Mouse (Mus musculus) embryonic stem cell, embryonic (primary cell): Measurements from ENCODE around the gene AC131692.1.

Experiments
- CTCF ChIA-PET, 4 experiments: fragments of 300-600 bp in 2 of 4; fragments of 350-600 bp in 2 of 4; sonication (Branson Sonifier 250); formaldehyde crosslinking; loops; one replicate each; lab custom pipeline; 2022; ENCODE audit warnings: inconsistent platforms in 2 of 4; lab: Charles Lee
- POLR2A ChIA-PET, 4 experiments: fragments of 300-600 bp in 2 of 4; fragments of 350-600 bp in 2 of 4; sonication (Branson Sonifier 250); formaldehyde crosslinking; loops; one replicate each; lab custom pipeline; 2022; ENCODE audit warnings: antibody characterized with exemption in 4 of 4, inconsistent platforms in 1 of 4; lab: Charles Lee

Gene AC131692.1

GRCm38 (mm10) chr19:6141394-6141749, 47.2 kb downstream of the AC131692.1 start, which contains the start of gene Arl2:
Gene Arl2, minus strand, starts transcription at chr19:6141548.
- CTCF ChIA-PET: interaction anchor here (0.5 to 1.7 kb wide), 58 partner anchors 9 to 717 kb away, joined by 3 to 16 read pairs (median 4); partner anchors contain the start of genes Gpha2 (in 3 of the 4), Snx15 (in 3 of the 4), Capn1 (in 2 of the 4) and Atg2a (in 1 of the 4)
- POLR2A ChIA-PET: interaction anchor here (0.5 to 3.1 kb wide), 102 partner anchors 8 to 684 kb away, joined by 3 to 37 read pairs (median 4); partner anchors contain the start of genes Sac3d1 (in 3 of the 4), Cdca5 (in 2 of the 4), Pola2 (in 2 of the 4) and Sf1 (in 2 of the 4)

- CTCF ChIA-PET: no interaction called here
These were observed 50.6 kb downstream of the AC131692.1 start for GRCm38 (mm10) chr19:6144842-6145241.

More at GRCm38 (mm10) chr19:6144842-6145241, 50.6 kb downstream of the AC131692.1 start:
- POLR2A ChIA-PET: no interaction called here
